Mouse (Mus musculus): Measurements from ENCODE around the gene Ugt1a5.
"Not testable (repeated sequence)": the region's sequence is repeated elsewhere in the genome, so short reads cannot be mapped to it uniquely, and the experiment has no call there.

Ugt1a5 gene

DNA sequence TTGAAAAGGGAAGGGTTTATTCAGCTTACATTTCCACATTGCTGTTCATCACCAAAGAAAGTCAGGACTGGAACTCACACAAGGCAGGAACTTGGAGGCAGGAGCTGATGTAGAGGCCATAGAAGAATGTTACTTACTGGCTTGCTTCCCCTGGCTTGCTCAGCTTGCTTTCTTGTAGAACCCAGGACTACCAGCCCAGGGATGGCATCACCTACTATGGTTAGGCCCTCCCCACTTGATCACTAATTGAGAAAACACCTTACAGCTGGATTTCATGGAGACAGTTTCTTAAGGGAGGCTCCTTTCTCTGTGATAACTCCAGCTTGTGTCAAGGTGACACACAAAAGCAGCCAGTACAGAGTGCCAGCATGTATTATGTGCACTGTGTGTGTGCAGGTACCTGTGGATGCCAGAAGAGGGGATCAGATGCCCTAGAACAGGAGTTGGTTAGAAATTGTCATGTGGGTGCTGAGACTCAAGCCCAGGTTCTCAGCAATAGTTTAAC is 57.3 kb downstream of the Ugt1a5 start:
- not testable (repeated sequence) for DNase-seq (ENCODE audit: extremely low read depth, insufficient read length, low spot score)

DNA sequence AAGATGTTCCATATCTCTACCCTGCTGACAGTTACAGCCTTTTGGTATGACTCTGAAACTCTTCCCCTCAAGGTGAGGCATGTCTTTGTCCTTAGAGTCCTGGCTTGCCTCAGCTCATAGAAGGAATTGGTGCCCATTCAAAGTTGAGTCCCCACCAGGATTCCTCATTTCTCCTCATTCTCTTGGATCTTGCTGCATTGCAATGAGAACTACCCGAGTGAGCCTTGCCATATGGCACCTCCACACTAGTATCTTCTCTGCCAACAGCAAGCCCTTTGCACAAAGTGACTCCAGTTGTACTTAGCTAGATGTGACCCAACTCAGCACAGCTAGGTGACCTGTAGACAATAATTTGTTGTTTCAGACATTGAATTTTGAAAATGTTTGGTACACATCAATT is 57.8 kb downstream of the Ugt1a5 start:
- no peak for DNase-seq (ENCODE audit: extremely low read depth, insufficient read length, low spot score)

DNA sequence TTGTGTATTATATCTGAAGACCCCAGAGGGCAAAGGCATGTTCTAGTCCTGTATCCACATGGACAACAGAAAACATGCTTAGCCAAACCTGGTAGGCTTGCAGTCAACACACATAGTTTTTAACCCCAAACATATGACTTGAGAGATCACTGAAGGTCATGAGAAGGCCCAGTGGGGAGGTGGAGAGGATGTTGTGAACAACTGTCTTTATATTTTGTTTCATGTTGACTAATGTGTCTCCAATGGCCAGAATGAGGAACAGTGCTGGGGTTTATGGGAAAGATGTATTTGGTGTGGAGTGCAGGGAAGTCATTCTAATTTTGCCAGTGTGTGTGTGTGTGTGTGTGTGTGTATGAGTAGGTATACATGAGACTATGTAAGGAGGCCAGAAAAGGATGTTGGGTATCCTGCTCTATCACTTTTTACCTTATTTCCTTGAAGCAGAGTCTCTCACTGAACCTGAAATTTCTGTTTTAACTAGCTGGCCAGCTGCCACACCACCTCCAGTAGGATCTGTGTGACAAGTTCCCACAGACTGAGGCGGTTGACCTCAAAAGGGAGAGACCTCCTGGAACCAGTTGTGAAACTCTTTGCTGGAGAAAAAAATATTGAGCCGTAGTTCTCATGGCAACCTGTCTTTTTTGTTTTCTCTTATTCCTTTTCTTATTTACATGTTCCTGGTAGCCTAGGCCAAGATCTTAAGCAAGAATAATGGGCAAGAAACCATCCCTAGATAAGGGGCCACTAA is 58.4 kb downstream of the Ugt1a5 start:
- DNase-seq (ENCODE audit: extremely low read depth, insufficient read length, low spot score) = no peak

DNA sequence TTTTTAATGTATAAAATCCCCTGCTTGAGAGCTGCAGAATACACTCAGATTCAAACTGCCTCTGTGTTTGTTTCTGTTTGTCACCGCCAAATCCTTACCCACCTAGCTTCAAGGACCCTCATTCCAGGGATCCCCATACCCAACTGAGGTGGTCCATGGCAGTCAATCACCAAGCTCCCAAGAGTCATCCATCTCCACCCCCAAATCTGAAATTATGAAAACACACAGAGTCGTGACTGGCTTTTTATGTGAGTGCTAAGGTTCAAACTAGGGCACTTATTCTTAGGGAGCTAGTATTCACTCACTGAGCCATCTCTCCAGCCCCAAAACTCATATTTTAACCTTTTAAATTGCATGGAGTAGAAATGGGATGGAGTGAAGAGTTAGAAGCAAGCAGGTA is 59.5 kb downstream of the Ugt1a5 start:
- DNase-seq (ENCODE audit: extremely low read depth, insufficient read length, low spot score) = not testable (repeated sequence)

DNA sequence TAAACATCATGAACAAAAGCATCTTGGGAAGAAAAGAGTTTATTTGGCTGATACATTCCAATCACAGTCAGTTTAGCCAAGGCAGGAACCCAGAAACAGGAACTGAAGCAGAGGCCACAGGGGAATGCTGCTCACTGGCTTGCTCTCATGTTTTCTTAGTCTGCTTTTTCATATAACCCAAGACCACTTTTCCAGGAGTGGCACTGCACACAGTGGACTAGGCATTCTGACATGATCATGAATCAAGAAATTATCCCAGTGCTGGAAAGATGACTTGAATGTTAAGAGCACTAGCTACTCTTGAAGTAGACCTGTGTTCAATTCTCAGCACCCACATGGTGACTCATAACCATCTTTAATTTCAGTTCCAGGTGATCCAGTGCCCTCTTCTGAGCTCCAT is 59.9 kb downstream of the Ugt1a5 start:
- DNase-seq (ENCODE audit: extremely low read depth, insufficient read length, low spot score) = no peak

DNA sequence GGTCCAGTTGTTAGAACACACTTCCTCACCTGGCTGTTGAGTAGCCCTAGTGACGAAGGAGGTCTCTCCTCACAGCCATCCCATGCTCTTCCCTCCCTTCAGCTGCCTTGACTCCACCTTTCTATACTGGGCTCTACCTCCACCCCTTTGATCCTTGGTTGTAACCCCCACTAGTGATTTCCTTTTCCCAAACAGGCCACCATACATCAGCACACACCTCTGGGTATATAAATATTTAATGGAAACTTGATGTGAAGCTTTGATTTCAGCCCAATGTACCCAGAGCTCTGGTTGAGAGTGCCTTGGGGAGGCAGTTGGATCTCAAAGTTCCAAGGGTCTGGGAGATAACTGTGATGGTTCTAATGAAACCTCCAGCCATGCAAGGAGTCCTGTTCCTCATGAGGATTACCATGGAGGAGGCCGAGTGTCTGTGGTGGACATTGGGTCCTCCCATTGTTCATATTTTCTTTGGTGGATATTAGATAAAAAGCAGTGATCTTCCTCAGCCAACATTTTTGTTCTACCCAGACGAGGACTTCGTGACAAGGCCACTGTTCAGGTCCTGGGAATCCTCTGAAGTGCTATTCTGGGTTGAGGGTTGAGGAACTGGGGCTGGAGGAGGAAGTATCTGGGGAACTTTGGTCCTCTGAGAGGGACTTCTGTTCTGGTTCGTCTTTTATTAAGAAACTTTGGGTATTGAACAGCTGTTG is 61.0 kb downstream of the Ugt1a5 start, which contains the start of gene Mroh2a:
TSS of gene Mroh2a (plus strand) at position 317 of the 710 bp plus-strand sequence.
- DNase-seq (ENCODE audit: extremely low read depth, insufficient read length, low spot score) = no peak

DNA sequence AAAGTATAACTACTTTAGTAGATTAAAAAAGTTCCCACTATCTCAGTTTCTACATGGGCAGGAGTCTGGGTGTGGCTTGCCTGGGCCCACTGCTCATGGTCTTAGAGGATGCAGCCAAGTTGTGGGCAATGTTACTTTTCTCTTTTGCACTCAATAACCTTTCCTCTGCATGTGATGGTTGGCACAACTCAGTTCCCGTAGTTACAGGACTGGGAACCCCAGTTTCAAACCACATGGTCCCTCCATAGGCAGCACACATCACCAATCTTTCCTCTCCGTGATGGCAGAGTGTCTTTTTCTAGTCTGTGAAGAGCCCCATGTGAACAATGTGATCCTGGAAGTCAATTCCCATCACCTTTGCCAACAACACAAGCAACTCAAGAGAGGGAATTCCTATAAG is 61.7 kb downstream of the Ugt1a5 start:
- no peak for DNase-seq (ENCODE audit: extremely low read depth, insufficient read length, low spot score)

DNA sequence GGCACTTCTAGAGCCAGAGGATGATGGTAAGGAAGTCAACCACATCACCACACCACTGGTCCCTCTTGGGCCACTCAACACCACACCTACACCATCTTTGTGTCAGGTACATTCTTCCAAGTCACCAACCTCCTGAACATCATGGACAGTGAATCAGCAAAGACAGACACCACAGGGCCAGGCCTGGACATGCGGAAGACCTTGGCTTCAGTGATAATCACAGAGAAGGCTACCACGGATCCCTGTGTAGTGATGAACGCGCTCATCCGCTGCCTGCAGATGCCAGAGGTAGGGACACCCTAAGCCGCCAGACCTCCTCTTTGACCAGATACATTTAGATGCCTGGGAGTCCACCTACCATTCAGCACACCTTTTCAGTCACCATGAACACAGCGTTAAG is 62.3 kb downstream of the Ugt1a5 start:
- DNase-seq (ENCODE audit: extremely low read depth, insufficient read length, low spot score) = no peak

DNA sequence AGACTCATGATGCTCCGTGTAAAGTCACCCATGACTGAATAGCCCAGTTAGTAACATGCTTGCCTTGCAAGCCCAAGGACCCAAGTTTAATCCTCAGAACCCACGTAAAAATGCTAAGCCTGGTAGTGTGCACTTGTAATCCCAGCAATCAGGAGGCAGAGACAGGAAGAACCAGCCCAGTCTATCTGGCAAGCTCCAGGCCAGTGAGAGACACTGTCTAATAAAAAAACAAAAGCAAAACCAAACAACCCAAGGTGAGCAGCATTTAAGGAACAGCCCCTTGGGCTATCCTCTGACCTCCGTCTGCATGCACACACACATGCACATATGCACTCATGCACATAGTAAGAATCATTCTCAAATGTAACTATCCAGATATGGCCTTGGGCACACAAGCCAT is 63.8 kb downstream of the Ugt1a5 start:
- DNase-seq (ENCODE audit: extremely low read depth, insufficient read length, low spot score) = no peak

DNA sequence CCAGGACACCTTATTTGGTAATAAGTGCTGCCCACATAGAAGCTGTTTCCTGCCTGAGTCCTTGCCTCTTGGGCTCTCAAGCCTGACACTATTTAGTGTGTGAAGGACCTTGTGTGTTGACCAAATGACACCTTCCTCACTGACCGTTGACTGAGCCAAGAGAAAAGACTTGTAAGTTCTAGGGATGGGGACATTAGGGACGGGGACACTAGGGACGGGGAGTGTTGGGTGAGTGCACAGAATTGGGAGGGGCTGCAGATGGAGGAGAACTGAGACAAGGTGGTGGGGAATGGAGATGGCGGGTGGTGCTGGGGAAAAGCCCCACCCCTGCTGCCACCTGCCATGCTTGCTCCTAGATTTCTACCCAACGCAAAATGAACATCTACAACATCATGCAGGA is 64.2 kb downstream of the Ugt1a5 start:
- no peak for DNase-seq (ENCODE audit: extremely low read depth, insufficient read length, low spot score)

DNA sequence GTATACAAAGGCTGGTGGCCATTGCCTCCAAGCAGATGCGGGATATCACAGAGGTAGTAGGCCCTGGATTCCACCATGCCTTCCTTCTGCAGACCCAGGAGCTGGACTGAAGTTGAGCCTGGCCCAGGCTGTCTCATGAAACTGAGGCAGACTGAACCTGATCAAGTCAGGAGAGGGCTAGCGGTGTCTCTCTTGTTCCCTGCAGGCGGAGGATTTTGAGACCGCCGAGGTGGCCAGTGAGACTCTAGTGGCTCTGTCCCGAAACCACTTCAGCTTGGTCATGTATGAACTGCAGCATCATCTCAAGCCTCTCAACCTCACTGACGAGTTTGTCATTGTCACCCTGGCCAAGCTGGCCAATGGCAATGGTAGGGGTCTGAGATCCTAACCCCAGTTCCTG is 64.6 kb downstream of the Ugt1a5 start:
- no peak for DNase-seq (ENCODE audit: extremely low read depth, insufficient read length, low spot score)

DNA sequence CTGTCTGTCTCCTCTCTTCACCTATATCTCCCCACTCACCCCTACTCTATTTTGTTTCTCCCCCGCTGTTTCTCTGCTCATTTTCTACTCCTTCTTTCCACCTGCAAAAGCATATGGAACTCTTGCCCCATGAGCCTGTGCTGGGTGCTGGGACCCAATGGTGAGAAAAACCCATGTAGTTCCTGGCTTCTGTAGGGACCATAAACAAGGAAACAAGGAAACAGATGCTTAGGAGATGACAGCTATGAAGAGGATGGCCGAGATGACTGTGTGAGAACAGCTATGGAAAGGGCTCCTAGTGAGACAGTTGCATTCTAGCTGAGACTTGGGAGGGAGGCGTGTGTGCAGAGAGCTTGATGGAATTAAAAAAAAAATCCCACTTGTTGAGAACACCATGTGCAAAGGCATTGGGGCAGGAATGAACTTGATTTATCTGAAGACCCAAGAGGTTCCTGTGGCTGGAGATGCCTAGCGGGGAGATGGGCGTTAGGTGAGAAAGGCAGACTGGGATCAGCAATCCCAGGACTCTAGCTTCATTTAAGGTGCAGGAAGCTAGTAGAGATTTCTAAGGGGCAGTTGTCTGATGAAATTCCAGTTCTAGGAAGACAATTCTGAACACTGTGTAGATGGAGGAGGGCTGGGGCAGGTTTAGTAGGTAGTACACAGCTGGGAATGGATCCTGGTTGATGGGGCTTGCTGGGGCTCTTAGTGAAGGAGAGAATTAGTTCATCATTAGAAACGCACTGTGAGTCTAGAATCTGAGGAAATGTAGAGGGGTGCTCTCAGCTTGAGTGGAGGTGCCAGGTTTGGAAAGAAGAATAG is 65.4 kb downstream of the Ugt1a5 start:
- no peak for DNase-seq (ENCODE audit: extremely low read depth, insufficient read length, low spot score)

DNA sequence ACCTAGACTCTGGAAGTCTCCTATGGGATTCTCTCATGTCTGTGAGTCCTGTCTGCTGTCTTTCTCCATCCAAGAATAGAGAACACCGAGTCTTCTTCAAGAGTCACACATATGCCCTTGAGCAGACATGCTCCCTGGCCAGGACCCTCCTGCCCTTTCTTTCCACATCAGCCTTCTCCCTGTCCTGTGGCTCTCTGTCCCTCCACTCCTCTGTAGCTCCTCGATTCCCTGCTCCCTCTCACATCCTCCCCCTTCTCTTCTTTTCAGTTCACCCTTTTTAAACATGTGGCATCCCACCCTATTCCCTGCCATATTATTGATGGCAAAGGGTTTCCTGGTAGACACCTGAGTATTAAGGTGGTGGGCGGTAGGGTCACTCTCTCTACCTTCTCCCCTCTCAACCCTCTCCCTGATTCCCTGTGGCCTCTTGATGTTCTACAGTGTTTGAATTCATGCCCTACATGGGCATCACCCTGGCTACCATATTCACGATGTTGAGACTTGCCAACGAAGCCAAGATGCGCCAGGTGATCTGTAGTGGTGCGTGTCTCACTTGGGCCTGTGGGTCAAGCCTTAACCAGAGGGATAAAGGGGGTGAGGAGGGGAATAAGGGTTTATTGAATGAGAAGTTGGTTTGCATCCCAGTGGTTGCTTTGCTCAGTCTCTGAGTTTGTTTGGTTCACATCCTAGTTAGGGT is 66.1 kb downstream of the Ugt1a5 start:
- no peak for DNase-seq (ENCODE audit: extremely low read depth, insufficient read length, low spot score)

DNA sequence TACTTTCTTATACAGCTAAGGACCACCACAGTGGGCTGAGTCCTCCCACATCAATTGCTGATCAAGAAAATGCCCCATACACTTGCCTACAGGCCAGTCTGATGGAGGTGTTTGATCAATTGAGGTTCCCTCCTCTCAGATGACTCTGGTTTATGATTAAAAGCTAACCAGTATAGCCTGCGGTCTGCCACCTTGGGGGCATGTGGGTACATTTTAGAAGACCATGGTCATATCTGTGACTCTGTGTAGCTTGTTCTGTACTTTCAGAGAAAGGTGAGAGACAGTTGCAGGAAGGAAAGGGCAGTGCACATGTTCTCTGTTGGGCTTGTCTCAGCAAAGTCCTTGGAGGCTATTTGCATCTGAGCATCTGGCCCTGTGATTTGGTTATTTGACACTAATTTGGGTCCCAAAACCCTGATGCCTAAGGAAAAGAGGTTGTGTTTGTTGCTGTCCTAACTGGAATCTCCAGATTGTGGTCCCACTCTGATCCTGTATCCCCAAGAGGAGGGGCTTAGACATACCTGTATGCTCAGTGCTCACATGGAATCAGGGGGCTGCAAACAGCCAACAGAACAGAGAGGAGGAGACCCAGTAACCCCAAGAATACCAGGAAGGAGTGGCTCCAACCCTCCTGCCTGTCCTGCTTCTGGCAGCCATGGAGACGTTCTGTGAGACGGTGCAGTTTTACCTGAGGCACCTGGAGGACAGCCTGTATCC is 67.0 kb downstream of the Ugt1a5 start:
- no peak for DNase-seq (ENCODE audit: extremely low read depth, insufficient read length, low spot score)

DNA sequence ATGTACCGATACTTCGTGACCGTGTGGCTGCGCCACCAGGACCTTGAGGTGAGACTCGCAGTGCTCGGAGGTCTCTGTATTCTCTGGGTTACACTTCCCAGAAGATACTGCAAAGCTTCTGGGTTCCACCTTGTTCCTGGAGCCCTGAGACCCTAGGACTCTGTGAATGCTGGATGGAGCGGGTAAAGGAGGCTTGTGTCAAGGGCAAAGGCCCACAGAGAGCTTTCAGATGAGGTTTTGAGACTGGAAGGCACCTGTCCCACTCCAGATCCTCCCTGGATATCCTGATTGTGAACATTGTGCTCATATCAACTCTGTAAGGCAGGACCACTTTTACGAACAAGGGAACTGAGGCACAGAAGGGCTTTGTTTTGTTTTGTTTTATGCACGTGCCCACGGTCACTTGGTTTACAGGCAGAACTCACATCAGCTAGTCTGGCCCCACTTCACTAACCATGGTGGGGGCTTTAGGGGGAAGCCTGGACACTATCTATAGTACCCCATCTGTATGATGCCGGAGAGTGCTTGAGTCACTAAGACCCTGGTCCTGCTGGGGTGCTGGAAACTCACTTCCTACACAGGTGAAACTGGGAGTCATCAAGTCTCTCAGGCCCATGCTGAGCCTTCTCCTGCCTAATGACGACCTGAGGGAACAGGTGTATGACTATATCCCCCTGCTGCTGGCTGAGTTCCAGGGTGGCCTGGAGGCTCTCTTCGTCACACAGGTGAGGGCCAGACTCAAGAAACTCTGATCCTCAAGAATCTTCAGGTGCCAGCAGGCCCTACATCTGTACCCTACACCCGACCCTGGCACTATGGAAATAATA is 67.8 kb downstream of the Ugt1a5 start:
- DNase-seq (ENCODE audit: extremely low read depth, insufficient read length, low spot score) = no peak

DNA sequence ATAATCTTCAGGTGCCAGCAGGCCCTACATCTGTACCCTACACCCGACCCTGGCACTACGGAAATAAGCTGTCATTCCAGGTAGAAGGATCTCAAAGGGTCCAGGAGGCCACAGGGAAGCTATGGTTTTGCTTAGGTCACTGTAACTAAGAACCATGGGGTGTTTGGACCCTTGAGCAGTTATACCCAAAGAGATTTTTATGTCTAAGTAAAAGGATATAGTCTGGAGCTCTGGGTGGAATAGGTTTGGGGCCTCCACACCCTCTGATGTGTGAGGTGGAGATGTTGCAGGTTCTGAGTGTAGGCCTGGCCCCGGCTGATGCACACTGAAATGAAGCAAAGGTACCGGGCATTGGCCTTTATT is 68.4 kb downstream of the Ugt1a5 start:
- no peak for DNase-seq (ENCODE audit: extremely low read depth, insufficient read length, low spot score)

DNA sequence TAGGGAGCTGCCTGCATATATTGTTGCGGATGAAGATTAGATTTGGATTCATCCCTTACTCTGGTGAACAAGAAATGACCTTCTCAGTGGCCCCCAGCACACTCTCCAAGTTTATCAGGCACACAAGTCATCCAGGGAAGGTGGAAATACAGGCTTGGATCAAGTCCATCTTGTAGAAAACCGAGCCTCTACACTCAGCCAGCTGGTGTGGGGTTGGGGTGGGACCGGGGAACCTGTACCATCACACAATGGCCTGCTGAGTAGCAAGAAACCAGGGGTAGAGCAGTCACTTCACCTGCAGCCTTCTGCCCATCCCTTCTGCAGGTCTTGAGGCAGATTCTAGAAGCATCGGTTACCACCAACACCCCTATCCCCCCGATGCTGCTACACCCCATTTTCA is 68.8 kb downstream of the Ugt1a5 start:
- no peak for DNase-seq (ENCODE audit: extremely low read depth, insufficient read length, low spot score)

DNA sequence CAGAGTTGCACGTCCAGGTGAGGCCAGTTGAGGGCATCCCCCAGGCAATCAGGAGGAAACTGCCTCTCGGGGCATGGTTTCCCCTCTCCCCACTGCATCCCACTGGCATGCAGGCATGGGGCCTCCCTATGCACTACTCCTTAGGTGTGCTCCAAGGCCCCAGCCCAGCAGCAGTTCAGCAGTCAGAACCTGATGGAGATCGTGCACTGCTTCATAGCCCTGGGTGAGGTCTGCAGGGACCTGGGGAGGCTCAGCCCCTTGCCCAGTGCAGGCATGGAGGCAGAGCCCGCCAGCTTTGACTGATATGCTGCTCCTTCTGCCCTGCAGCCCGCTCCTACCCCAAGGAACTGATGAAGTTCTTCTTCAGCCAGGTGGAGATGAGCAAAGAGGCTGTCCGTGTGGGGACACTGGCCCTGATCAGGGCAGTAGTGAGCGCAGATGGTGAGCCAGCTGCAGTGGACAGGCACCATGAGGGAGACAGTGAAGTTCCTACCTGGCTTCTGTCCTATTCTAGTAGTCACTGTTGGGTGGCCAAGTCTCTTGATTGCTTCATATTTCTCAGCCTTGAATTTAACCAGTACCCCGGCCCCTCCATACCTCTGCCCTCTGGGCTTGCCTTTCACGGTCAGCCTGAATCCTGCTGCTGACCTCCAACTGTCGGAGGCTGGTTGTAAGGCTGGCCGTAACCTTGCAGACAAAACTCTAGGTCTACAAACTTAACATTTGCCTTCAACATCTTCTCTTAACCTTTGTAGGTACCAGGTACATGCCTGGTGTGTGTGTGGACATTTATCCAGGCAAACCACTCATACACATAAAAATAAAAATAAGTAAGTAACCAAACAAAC is 69.5 kb downstream of the Ugt1a5 start:
- DNase-seq (ENCODE audit: extremely low read depth, insufficient read length, low spot score) = no peak
